Comparison of ENCODE assay signal across 16 mouse cellular contexts in genomic region chr13:96432376-96432811, GRCm38 (mm10). TPM values are rescaled to one million over a fixed set of nuclear protein-coding genes. Genes with fewer than 3 reads are reported as not detected.
DNase-seq lines count a peak whose midpoint lies in the region; TF ChIP-seq lines count a peak whose summit lies in the region.
"Had no signal": no experiment of that assay in that cellular context is flagged by ENCODE, and none has a peak within 500 bp of the region (broad histone marks: within the 10 kb centered on the region; RNA-seq: fewer than 3 reads in every experiment).

No protein-coding gene starts in this region.

- no peaks in the 10 kb centered on the region for H3K27me3 ChIP-seq in cerebellum, adult 2 months (ENCODE audit: control insufficient read depth, insufficient read depth, low read length)
- H3K27me3 ChIP-seq: midbrain, embryonic 15.5 days; neural tube, embryonic 12.5 days had no signal

- no peak for TF ChIP-seq CTCF in cerebellum, adult 2 months (IDR thresholded peaks at IDR 0.05; ENCODE audit: borderline replicate concordance, insufficient read depth, low read depth, low read length)

- no peak overlapping the region for H3K4me3 ChIP-seq in cerebellum, adult 2 months (replicated peaks; ENCODE audit: insufficient read depth, low read depth, low read length)
- H3K4me3 ChIP-seq: erythroblast, embryonic 14.5 days; limb, embryonic 10.5 days; midbrain, embryonic 15.5 days; neural tube, embryonic 12.5 days had no signal

- no peak overlapping the region for H3K27ac ChIP-seq in cerebellum, adult 2 months (ENCODE audit: insufficient read depth, low read length)
- H3K27ac ChIP-seq: hindbrain, postnatal 0 days; limb, embryonic 10.5 days; midbrain, embryonic 15.5 days; neural tube, embryonic 12.5 days had no signal

- peak; percentile 60 for DNase-seq in adrenal gland, adult 2 months
- no peak for DNase-seq in adrenal gland, postnatal 4 days (ENCODE audit: low spot score in 2 of 2)
- DNase-seq in urinary bladder, adult 2 months (ENCODE audit: low spot score), result peak; percentile 27
- DNase-seq in urinary bladder, postnatal 36 days (ENCODE audit: low spot score in 2 of 2), result no peak
- DNase-seq in kidney, postnatal 25 days, result peak; percentile 72 to 85
- DNase-seq in thymus, postnatal 4 days, result no peak
- no peak for DNase-seq in cerebellum, adult 2 months
- DNase-seq in gastrocnemius, postnatal 10 days, result no peak

- WGBS in cerebellum, adult 2 months, result 73% methylated on average over 3 of the region's 3 CpGs

- TF ChIP-seq POLR2A in cerebellum, adult 2 months (IDR thresholded peaks at IDR 0.05; ENCODE audit: borderline replicate concordance, insufficient read depth, low read length), result no peak

- no peaks in the 10 kb centered on the region; the same call in 1 of the 2 replicates for H3K4me1 ChIP-seq in cerebellum, adult 2 months (ENCODE audit: control insufficient read depth, insufficient read depth, low read length)
- H3K4me1 ChIP-seq: neural tube, embryonic 12.5 days had no signal

RNA-seq across cellular contexts. Expression of gene Ankdd1b, which starts 38.6 kb away (rescaled TPM):
- under 1 TPM; 0.52 to 0.81 TPM for total RNA-seq in adrenal gland, adult 2 months (2021)
- 0.37 and 0.92 TPM in 2 replicates for polyA plus RNA-seq in adrenal gland, adult 2 months (2012; rRNA removed)
- total RNA-seq in adrenal gland, postnatal 4 days (2021), result 1 to 10 TPM; 2.5 to 4.0 TPM
- polyA plus RNA-seq in urinary bladder, adult 2 months (2012; rRNA removed), result 1.7 and 2.3 TPM in 2 replicates
- 0.10 and 0.33 TPM in 2 replicates for polyA plus RNA-seq in cerebellum, adult 2 months (2012; rRNA removed)
- under 1 TPM; 0.29 to 0.31 TPM for total RNA-seq in gastrocnemius, postnatal 10 days (2021)
- total RNA-seq: hindbrain, postnatal 0 days; layer of hippocampus, postnatal 25 days had no signal
- polyA plus RNA-seq: limb, embryonic 10.5 days; midbrain, embryonic 15.5 days had no signal

RNA-seq across cellular contexts. Expression of gene Poc5, which starts 44.3 kb away (rescaled TPM):
- total RNA-seq in adrenal gland, adult 2 months (2021), result 10 to 100 TPM; 10.2 to 15.5 TPM
- 3.0 and 3.6 TPM in 2 replicates for polyA plus RNA-seq in adrenal gland, adult 2 months (2012; rRNA removed)
- 10 to 100 TPM; 22.9 to 23.5 TPM for total RNA-seq in adrenal gland, postnatal 4 days (2021)
- polyA plus RNA-seq in urinary bladder, adult 2 months (2012; rRNA removed), result 7.0 and 9.8 TPM in 2 replicates
- polyA plus RNA-seq in cerebellum, adult 2 months (2012; rRNA removed), result 20.4 and 22.7 TPM in 2 replicates
- 10 to 100 TPM in 1 of 2 experiments, 1 to 10 TPM in 1; 7.4 to 10.8 TPM for total RNA-seq in gastrocnemius, postnatal 10 days (2021)

RNA-seq across cellular contexts. Expression of gene Gm17622, which starts 58.1 kb away (rescaled TPM):
- total RNA-seq in adrenal gland, adult 2 months (2021), result not detected
- polyA plus RNA-seq in adrenal gland, adult 2 months (2012; rRNA removed), result not detected in 2 replicates
- total RNA-seq in adrenal gland, postnatal 4 days (2021), result not detected
- not detected in 2 replicates for polyA plus RNA-seq in urinary bladder, adult 2 months (2012; rRNA removed)
- polyA plus RNA-seq in cerebellum, adult 2 months (2012; rRNA removed), result not detected in 2 replicates
- total RNA-seq in gastrocnemius, postnatal 10 days (2021), result not detected
- total RNA-seq: gastrocnemius, postnatal 36 days; heart, postnatal 10 days; hindbrain, postnatal 0 days; layer of hippocampus, postnatal 25 days had no signal
- polyA plus RNA-seq: erythroblast, embryonic 14.5 days; hindbrain, postnatal 0 days; limb, embryonic 10.5 days; midbrain, embryonic 15.5 days; neural tube, embryonic 12.5 days had no signal

Comparison
In these comparisons a context has a peak if more than half of its experiments do, and no peak if none do; other contexts are left out.
1. DNase-seq: peak in adrenal gland, adult 2 months (single experiment), urinary bladder, adult 2 months (single experiment) and kidney, postnatal 25 days (2 of 2); none in adrenal gland, postnatal 4 days (0 of 2), urinary bladder, postnatal 36 days (0 of 2), thymus, postnatal 4 days (single experiment), cerebellum, adult 2 months (0 of 2) and gastrocnemius, postnatal 10 days (single experiment).